Mouse (Mus musculus): ENCODE measurements around the gene Cflar.

DNA sequence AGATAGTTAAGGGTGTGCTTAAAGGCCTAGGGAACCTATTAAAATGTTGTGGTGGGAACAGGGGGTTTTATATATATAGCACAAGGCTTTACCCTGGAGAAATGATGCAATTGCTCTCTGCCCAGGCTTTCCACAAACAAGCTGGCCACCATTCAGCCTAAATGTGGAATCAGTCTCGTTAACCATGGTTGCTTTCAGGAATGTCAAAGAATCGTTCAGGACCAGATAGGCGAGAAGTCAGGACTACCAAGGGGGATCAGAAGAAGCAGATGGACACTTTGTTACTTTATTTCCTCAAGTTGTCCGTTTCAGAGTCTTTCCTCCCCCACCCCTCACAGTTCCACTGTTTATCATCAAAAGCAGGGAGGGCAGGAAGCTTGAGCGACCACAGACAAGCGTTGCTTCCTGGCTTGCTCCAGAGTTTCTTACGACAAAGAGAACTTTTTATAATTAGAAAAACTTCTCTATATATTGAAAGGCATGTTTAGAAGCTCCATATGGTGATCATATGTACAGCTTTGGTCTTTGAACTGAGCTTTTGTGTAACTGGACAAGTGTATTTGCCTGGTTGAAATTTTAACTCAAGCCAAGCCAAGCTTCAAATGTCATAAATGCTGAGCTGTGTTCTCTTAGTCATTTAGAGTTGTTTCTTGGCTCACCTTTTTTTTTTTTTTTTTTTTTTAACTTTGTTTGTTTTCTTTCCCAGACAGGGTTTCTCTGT, 5.0 kb downstream of the Cflar start:
- TF ChIP-seq POLR2A (IDR thresholded peaks at IDR 0.05; ENCODE audit: control insufficient read depth, low read depth, low read length) (no peak), CTCF (IDR thresholded peaks at IDR 0.05; ENCODE audit: control insufficient read depth, insufficient read depth, insufficient replicate concordance, low read depth, low read length) (no peak)
